Mouse (Mus musculus): ENCODE measurements around the gene Kdm2b. TPM values are rescaled to one million over a fixed set of nuclear protein-coding genes. Genes with fewer than 3 reads are reported as not detected.
A peak's percentile ranks its signal among the peaks of the same experiment; 100 is the strongest.

Kdm2b gene
- polyA plus RNA-seq, 1 experiment from 2014 or later: 73.8 TPM

DNA sequence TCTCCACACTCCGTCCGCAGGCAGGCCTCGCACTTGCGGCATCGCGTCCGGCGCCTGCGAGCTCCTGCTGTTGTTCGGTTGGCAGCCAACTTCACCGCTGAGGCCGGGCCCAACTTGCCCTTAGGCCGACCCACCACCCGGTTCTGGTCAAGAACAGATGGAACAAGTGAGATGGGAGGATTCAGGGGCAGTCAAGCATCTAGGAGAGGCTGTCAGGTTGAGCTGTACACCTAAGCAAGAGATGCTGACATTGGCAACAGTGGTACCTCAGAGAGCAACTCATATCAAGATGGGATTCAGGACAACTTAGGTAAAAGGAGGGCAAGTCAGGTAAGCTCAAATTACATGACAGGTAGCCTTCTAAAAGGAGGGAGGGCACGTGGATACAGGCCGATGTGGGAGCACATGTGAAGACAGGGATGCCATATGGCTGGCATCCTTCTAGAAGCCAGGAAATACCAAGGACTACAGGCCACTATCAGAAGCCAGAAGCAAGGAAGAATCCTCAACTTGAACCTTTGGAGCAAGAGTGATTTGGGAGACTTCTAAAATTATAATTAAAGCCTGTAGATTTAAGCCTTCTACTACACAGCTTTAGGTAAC, 100.9 kb downstream of the Kdm2b start:
- WGBS: 92% methylated on average over 16 of the region's 16 CpGs
- no peak overlapping the region for H3K4me2 ChIP-seq (ENCODE audit: low read length)
- no peaks in the 10 kb centered on the region for H3K9me3 ChIP-seq (replicated peaks; ENCODE audit: control insufficient read depth, low read length)
- H3K9ac ChIP-seq (ENCODE audit: low read length): no peak overlapping the region; the same call in 1 of the 2 replicates
- no peak overlapping the region for H3K27ac ChIP-seq (ENCODE audit: low read depth, low read length)
- no peak overlapping the region for H3K4me3 ChIP-seq (ENCODE audit: low read depth, low read length)
- no peak for DNase-seq (ENCODE audit: low spot score)
- no peak for ATAC-seq
- H3K4me1 ChIP-seq (ENCODE audit: control insufficient read depth, insufficient read depth, low read length): 0 out of 2 replicates have a peak, but pooled peaks cover 3% of the 10 kb centered on the region
- peaks cover 8% of the 10 kb centered on the region; the same call in 1 of the 2 replicates for H3K36me3 ChIP-seq (ENCODE audit: control insufficient read depth, insufficient read depth, low read length)
- no peaks in the 10 kb centered on the region for H3K27me3 ChIP-seq (replicated peaks; ENCODE audit: control insufficient read depth, insufficient read depth, low read length)

DNA sequence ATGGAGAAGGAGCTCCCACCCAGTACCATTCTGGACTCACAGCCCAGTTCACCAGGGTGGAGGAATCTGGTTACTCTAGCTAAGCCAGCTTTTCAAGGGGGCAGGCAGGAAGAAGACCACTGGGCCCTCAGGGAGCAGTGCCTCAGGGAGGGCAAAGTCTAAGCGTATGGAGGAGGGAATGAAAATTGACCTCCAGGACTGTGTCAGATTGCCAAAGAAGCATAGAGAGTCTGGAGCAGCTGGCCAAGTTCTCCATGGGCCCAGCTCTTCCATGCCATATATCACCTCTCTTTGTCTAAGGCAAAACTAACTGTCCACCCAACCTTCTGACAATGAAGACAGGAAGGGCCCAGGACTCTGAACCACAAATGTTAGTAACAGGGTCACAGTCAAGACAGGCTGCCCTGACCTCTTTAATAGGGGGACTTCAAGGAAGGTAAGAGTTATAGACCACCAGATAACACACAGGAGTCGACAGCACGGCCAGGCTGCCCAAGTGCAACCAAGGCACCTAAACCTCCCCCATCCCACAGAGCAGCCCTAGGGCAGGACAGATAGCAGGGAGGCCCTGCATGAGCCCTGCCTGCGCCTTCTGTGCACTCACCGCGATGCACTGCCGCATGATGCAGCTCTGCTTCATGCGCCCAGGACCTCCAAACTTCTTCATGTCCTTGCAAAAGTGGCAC, 101.6 kb downstream of the Kdm2b start:
- Histone ChIP-seq H3K36me3 (ENCODE audit: control insufficient read depth, insufficient read depth, low read length) (peaks cover 8% of the 10 kb centered on the region; the same call in 1 of the 2 replicates), H3K27me3 (replicated peaks; ENCODE audit: control insufficient read depth, insufficient read depth, low read length) (no peaks in the 10 kb centered on the region), H3K9ac (ENCODE audit: low read length) (no peak overlapping the region; the same call in 1 of the 2 replicates), H3K4me1 (ENCODE audit: control insufficient read depth, insufficient read depth, low read length) (0 out of 2 replicates have a peak, but pooled peaks cover 3% of the 10 kb centered on the region), H3K27ac (ENCODE audit: low read depth, low read length) (no peak overlapping the region), H3K4me2 (ENCODE audit: low read length) (no peak overlapping the region), H3K9me3 (replicated peaks; ENCODE audit: control insufficient read depth, low read length) (no peaks in the 10 kb centered on the region), H3K4me3 (ENCODE audit: low read depth, low read length) (no peak overlapping the region)
- no peak for ATAC-seq
- DNase-seq (ENCODE audit: low spot score): no peak
- WGBS: 91% methylated on average over 8 of the region's 8 CpGs

DNA sequence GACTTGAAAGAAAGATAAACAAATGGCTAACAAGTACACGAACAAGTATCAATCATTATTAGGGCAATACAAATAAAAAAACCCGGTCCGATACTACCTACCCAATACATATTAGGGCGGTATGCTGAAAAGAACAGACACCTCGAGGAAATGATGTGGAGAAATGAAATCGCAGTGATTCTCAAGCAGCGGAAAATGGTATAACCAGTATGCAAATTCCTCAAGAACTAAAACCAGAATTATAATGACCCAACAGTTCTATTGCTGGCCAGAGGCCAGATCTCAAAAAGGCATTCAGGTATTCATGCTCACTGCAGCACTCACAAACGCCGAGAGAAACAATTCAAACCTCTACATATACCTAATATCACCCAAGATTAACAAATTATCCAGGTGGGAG, 102.6 kb downstream of the Kdm2b start:
- ATAC-seq (no peak), DNase-seq (ENCODE audit: low spot score) (no peak)
- H3K36me3 ChIP-seq (ENCODE audit: control insufficient read depth, insufficient read depth, low read length): peaks cover 16% of the 10 kb centered on the region
- H3K27me3 ChIP-seq (replicated peaks; ENCODE audit: control insufficient read depth, insufficient read depth, low read length): no peaks in the 10 kb centered on the region
- 0 out of 2 replicates have a peak, but pooled peaks cover 3% of the 10 kb centered on the region for H3K4me1 ChIP-seq (ENCODE audit: control insufficient read depth, insufficient read depth, low read length)
- H3K9ac ChIP-seq (ENCODE audit: low read length): no peak overlapping the region
- WGBS: 71% methylated on average over 9 of the region's 9 CpGs
- no peak overlapping the region for H3K4me3 ChIP-seq (ENCODE audit: low read depth, low read length)
- H3K4me2 ChIP-seq (ENCODE audit: low read length): no peak overlapping the region
- H3K9me3 ChIP-seq (replicated peaks; ENCODE audit: control insufficient read depth, low read length): no peaks in the 10 kb centered on the region
- H3K27ac ChIP-seq (ENCODE audit: low read depth, low read length): no peak overlapping the region

DNA sequence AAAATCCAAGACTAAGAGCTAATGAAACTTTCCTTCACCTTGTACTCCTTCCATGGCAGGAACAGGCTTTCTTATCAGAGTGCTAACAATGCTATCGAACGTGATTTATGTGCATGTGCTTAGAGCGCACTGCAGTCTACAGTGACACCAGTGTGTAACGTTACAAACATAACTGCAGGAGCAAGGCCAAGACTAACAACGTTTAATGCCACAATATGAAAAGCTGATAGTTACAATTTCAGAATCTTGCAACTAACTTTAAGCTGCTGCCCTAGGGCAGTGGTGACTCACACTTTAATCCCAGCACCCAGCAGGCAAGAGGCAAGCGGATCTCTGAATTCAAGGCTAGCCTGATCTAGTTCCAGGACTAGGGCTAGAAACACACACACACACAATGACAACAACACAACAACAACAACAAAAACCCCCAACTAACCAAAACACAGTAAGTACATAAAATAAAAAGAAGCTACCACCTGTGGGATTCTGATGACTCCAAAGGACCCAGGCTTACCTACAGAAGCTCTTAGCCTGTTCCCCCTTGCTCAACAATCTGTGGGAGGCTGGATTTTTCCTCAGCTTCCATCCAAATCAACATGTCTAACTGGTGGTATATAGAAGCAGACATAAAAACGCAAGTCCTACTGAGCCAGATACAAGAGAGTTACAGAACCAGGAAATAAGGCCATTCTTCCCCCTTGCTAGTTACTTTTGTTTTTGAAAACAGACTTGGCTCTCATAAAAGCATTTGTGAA, 104.9 kb downstream of the Kdm2b start:
- H3K9ac ChIP-seq (ENCODE audit: low read length): no peak overlapping the region
- 87% methylated on average over 7 of the region's 7 CpGs for WGBS
- ATAC-seq: no peak
- no peak for DNase-seq (ENCODE audit: low spot score)
- no peaks in the 10 kb centered on the region for H3K27me3 ChIP-seq (replicated peaks; ENCODE audit: control insufficient read depth, insufficient read depth, low read length)
- no peaks in the 10 kb centered on the region for H3K9me3 ChIP-seq (replicated peaks; ENCODE audit: control insufficient read depth, low read length)
- no peak overlapping the region for H3K4me2 ChIP-seq (ENCODE audit: low read length)
- H3K4me3 ChIP-seq (ENCODE audit: low read depth, low read length): no peak overlapping the region
- H3K27ac ChIP-seq (ENCODE audit: low read depth, low read length): no peak overlapping the region
- 0 out of 2 replicates have a peak, but pooled peaks cover 3% of the 10 kb centered on the region for H3K4me1 ChIP-seq (ENCODE audit: control insufficient read depth, insufficient read depth, low read length)
- H3K36me3 ChIP-seq (ENCODE audit: control insufficient read depth, insufficient read depth, low read length): peaks cover 38% of the 10 kb centered on the region

DNA sequence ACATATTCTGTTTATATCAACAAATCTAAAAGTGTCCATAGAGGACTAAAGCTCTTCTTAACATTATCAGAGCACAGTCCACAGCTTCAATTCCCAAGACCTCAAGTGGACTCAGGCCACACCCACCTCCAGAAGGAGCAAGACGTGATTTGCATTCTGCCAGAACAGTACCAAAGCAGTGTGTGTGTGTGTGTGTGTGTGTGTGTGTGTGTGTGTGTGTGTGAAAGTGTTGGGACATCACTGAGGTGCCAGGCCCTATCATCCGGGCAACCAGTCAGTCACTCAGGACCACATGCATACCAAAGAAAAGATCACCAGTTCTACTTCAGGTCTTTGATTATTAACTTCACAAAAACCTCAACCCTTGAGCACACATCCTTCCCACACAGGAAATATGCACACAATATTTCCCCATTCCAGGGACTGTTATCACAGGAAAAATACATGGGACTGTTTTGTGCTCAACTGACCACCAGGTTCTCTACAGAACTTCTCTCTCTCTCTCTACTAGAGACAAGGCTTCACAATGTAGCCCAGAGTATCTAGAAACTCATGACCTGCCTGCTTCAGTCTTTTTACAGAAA, 105.9 kb downstream of the Kdm2b start:
- Histone ChIP-seq H3K4me3 (ENCODE audit: low read depth, low read length) (no peak overlapping the region), H3K4me2 (ENCODE audit: low read length) (no peak overlapping the region), H3K4me1 (ENCODE audit: control insufficient read depth, insufficient read depth, low read length) (0 out of 2 replicates have a peak, but pooled peaks cover 3% of the 10 kb centered on the region), H3K27me3 (replicated peaks; ENCODE audit: control insufficient read depth, insufficient read depth, low read length) (no peaks in the 10 kb centered on the region), H3K27ac (ENCODE audit: low read depth, low read length) (no peak overlapping the region), H3K9ac (ENCODE audit: low read length) (no peak overlapping the region), H3K36me3 (ENCODE audit: control insufficient read depth, insufficient read depth, low read length) (peaks cover 48% of the 10 kb centered on the region), H3K9me3 (replicated peaks; ENCODE audit: control insufficient read depth, low read length) (no peaks in the 10 kb centered on the region)
- DNase-seq (ENCODE audit: low spot score) (no peak), ATAC-seq (no peak)
- WGBS: 47% methylated on average over 2 of the region's 2 CpGs

DNA sequence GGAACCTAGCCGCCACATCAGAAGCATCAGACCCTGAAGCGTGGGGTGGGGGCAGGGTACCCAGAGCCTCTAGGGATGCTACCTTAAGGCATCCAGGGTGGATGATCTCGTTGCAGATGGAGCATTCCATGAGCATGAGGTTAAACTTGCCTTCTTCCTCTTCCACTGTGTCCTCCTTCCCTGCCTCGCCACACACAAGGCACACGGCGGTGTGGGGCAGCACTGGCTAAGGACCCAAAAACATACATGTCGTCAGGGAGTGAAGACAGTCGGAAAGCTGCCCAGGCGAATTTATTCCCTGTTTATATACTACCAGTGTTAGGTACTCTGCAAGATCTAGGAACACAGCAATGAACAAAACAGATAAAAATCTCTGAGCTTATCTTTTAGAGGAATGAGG, 106.4 kb downstream of the Kdm2b start:
- H3K9ac ChIP-seq (ENCODE audit: low read length): no peak overlapping the region
- no peaks in the 10 kb centered on the region for H3K9me3 ChIP-seq (replicated peaks; ENCODE audit: control insufficient read depth, low read length)
- H3K27ac ChIP-seq (ENCODE audit: low read depth, low read length): no peak overlapping the region
- H3K4me1 ChIP-seq (ENCODE audit: control insufficient read depth, insufficient read depth, low read length): 0 out of 2 replicates have a peak, but pooled peaks cover 3% of the 10 kb centered on the region
- no peak overlapping the region for H3K4me3 ChIP-seq (ENCODE audit: low read depth, low read length)
- DNase-seq (ENCODE audit: low spot score) (no peak), ATAC-seq (no peak)
- no peak overlapping the region for H3K4me2 ChIP-seq (ENCODE audit: low read length)
- WGBS: 87% methylated on average over 9 of the region's 9 CpGs
- H3K27me3 ChIP-seq (replicated peaks; ENCODE audit: control insufficient read depth, insufficient read depth, low read length): no peaks in the 10 kb centered on the region
- H3K36me3 ChIP-seq (ENCODE audit: control insufficient read depth, insufficient read depth, low read length): peaks cover 51% of the 10 kb centered on the region

DNA sequence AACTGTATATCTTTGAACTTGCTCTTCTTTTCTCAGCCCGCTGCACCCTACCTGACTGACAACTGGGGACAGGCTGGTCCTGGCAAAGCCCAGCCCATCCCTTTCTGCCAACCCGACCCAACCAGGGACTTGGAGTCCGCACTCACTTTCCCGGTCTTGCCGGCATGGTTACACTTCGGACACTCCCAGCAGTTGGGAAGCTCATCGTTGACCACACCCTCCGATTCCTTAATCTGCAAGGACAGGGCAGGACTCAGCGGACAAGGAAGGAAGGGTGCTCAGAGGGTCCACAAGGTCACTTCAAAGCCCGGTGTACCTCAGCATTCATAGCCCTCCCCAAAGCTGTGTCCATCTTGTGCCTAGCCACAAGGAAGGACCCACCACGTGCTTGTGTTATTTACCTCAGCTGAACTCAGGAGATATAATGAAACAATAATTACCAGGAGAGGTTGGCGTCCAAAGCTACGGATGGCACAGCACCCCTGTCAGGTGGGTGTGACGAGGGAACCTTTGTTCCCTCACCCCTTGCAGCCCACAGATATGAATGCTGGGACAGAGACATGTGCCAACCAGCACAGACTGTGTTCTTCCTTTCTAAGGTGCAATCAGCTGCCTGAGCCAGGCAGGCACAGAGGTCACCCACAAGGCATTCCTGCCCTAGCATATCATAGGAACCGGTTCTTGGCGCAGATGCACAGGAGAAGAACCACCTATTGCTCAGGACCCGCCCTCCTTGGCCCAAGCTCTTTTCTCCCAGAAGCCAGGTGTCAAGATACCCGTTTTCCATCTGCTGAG, 107.2 kb downstream of the Kdm2b start:
- H3K27me3 ChIP-seq (replicated peaks; ENCODE audit: control insufficient read depth, insufficient read depth, low read length): no peaks in the 10 kb centered on the region
- H3K4me1 ChIP-seq (ENCODE audit: control insufficient read depth, insufficient read depth, low read length): 0 out of 2 replicates have a peak, but pooled peaks cover 3% of the 10 kb centered on the region
- no peaks in the 10 kb centered on the region for H3K9me3 ChIP-seq (replicated peaks; ENCODE audit: control insufficient read depth, low read length)
- no peak overlapping the region for H3K4me2 ChIP-seq (ENCODE audit: low read length)
- 95% methylated on average over 18 of the region's 18 CpGs for WGBS
- no peak overlapping the region for H3K9ac ChIP-seq (ENCODE audit: low read length)
- H3K4me3 ChIP-seq (ENCODE audit: low read depth, low read length): no peak overlapping the region
- no peak overlapping the region for H3K27ac ChIP-seq (ENCODE audit: low read depth, low read length)
- peaks cover 53% of the 10 kb centered on the region for H3K36me3 ChIP-seq (ENCODE audit: control insufficient read depth, insufficient read depth, low read length)
- ATAC-seq (no peak), DNase-seq (ENCODE audit: low spot score) (no peak)

DNA sequence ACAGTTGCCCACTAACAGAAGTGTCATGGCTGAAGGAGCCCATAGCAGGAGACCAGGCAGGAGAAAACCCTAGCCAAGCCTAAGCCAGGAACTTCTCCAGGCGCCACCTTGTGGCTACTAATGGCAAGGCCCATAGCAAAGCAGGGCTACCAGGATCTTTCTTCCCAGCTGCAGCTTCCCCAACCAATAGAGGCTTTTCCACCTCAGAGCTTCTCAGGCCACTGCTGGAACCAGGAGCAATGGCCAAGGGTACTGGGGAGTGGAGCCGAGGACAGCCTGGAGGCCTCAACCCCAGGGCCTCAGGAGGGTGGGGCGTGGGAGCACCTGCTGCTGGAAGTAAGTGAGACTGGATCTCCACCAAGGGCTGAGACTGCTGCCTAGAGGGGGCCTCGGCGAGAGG, 108.3 kb downstream of the Kdm2b start:
- no peak overlapping the region for H3K4me3 ChIP-seq (ENCODE audit: low read depth, low read length)
- no peaks in the 10 kb centered on the region for H3K27me3 ChIP-seq (replicated peaks; ENCODE audit: control insufficient read depth, insufficient read depth, low read length)
- WGBS: 59% methylated on average over 5 of the region's 5 CpGs
- ATAC-seq (peak; percentile 74; the same call in 1 of the 2 replicates), DNase-seq (ENCODE audit: low spot score) (peak; percentile 77)
- no peak overlapping the region for H3K9ac ChIP-seq (ENCODE audit: low read length)
- no peak overlapping the region for H3K27ac ChIP-seq (ENCODE audit: low read depth, low read length)
- no peak overlapping the region for H3K4me2 ChIP-seq (ENCODE audit: low read length)
- H3K9me3 ChIP-seq (replicated peaks; ENCODE audit: control insufficient read depth, low read length): no peaks in the 10 kb centered on the region
- H3K4me1 ChIP-seq (ENCODE audit: control insufficient read depth, insufficient read depth, low read length): no peaks in the 10 kb centered on the region
- H3K36me3 ChIP-seq (ENCODE audit: control insufficient read depth, insufficient read depth, low read length): peaks cover 64% of the 10 kb centered on the region
